In genomic region chr8:70211275-70211674, GRCm38 (mm10) we compare ENCODE assay signal across 8 mouse cellular contexts. TPM values are rescaled to one million over a fixed set of nuclear protein-coding genes. Genes with fewer than 3 reads are reported as not detected.
A peak's percentile ranks its signal among the peaks of the same experiment; 100 is the strongest.
DNase-seq lines count a peak whose midpoint lies in the region; ATAC-seq and TF ChIP-seq lines count a peak whose summit lies in the region.

No protein-coding gene starts in this region.

- H3K4me2 ChIP-seq in heart, embryonic 13.5 days: peak overlapping the region; percentile 96
- H3K4me2 ChIP-seq in forebrain, postnatal 0 days (ENCODE audit: low read depth): peak overlapping the region; percentile 86

- intact Hi-C loops in heart, postnatal 25 days (cut with DNase I): no loop called here

- H3K79me2 ChIP-seq in macrophage (ENCODE audit: inconsistent target): no peaks in the 10 kb centered on the region

- H3K4me1 ChIP-seq in heart, embryonic 13.5 days: peaks cover 32% of the 10 kb centered on the region
- peaks cover 40% of the 10 kb centered on the region for H3K4me1 ChIP-seq in E14TG2a.4 (replicated peaks; ENCODE audit: low read depth, low read length)
- 0 out of 2 replicates have a peak, but pooled peaks cover 4% of the 10 kb centered on the region for H3K4me1 ChIP-seq in forebrain, postnatal 0 days (ENCODE audit: insufficient read depth)

- peak overlapping the region; percentile 76 for H3K4me3 ChIP-seq in heart, embryonic 13.5 days
- H3K4me3 ChIP-seq in E14TG2a.4 (replicated peaks; ENCODE audit: low read length) (peak overlapping the region; percentile 86), macrophage (ENCODE audit: inconsistent target) (peak overlapping the region; percentile 39)
- peak overlapping the region; percentile 74 for H3K4me3 ChIP-seq in forebrain, postnatal 0 days (ENCODE audit: low read depth, low read length)

- H3K36me3 ChIP-seq in heart, embryonic 13.5 days: no peaks in the 10 kb centered on the region
- H3K36me3 ChIP-seq in E14TG2a.4 (ENCODE audit: insufficient read depth, low read length) (no peaks in the 10 kb centered on the region), macrophage (ENCODE audit: inconsistent target) (no peaks in the 10 kb centered on the region)
- H3K36me3 ChIP-seq in forebrain, postnatal 0 days (ENCODE audit: insufficient read depth): no peaks in the 10 kb centered on the region

- H3K9me3 ChIP-seq in heart, embryonic 13.5 days: no peaks in the 10 kb centered on the region
- no peaks in the 10 kb centered on the region for H3K9me3 ChIP-seq in E14TG2a.4 (ENCODE audit: low read length)
- H3K9me3 ChIP-seq in forebrain, postnatal 0 days (ENCODE audit: low read length): no peaks in the 10 kb centered on the region

- H3K27ac ChIP-seq in heart, embryonic 13.5 days (replicated peaks): no peak overlapping the region
- H3K27ac ChIP-seq in forebrain, postnatal 0 days (ENCODE audit: low read depth, low read length): no peak overlapping the region
- no peak overlapping the region for H3K27ac ChIP-seq in macrophage

- ATAC-seq in heart, embryonic 13.5 days (ENCODE audit: extremely low read depth, insufficient number of reproducible peaks, low FRiP score, low TSS enrichment): no peak
- no peak for ATAC-seq in forebrain, postnatal 0 days

- no peaks in the 10 kb centered on the region for H3K27me3 ChIP-seq in heart, embryonic 13.5 days (replicated peaks)
- no peaks in the 10 kb centered on the region for H3K27me3 ChIP-seq in E14TG2a.4 (ENCODE audit: insufficient read depth, low read length)
- H3K27me3 ChIP-seq in forebrain, postnatal 0 days (ENCODE audit: insufficient read depth, low read length): no peaks in the 10 kb centered on the region

- WGBS in heart, embryonic 13.5 days: 69% methylated on average over 1 of the region's 1 CpGs
- WGBS in forebrain, postnatal 0 days: 76% methylated on average over 1 of the region's 1 CpGs
- WGBS in macrophage (ENCODE audit: missing documents): 90% methylated on average over 1 of the region's 1 CpGs

- TF ChIP-seq CTCF in E14TG2a.4 (conservative IDR thresholded peaks at IDR 0.05; ENCODE audit: low read length): no peak
- TF ChIP-seq CTCF in forebrain, postnatal 0 days (IDR thresholded peaks at IDR 0.05; ENCODE audit: low read depth): no peak

- no peak for DNase-seq in heart, postnatal 25 days (ENCODE audit: low spot score)
- DNase-seq in forebrain, postnatal 0 days: no peak
- DNase-seq in spleen, postnatal 4 days (ENCODE audit: low spot score in 2 of 2): no peak
- no peak for DNase-seq in urinary bladder, postnatal 4 days (ENCODE audit: low spot score in 2 of 2)
- DNase-seq in cerebellum, adult 9-10 months: no peak

- H3K9ac ChIP-seq in heart, embryonic 13.5 days: peak overlapping the region; percentile 86
- peak overlapping the region; percentile 70 for H3K9ac ChIP-seq in forebrain, postnatal 0 days

RNA-seq across cellular contexts. Expression of gene Slc25a42, which starts 0.8 kb away (rescaled TPM):
- 8.0 and 8.3 TPM in 2 replicates for polyA plus RNA-seq in heart, embryonic 13.5 days (2015; fragmentation: Nextera tagmentation; extraction: Ambion mirVana)
- total RNA-seq in heart, postnatal 25 days (2021): 10 to 100 TPM; 48.1 to 48.4 TPM
- 11.7 and 12.0 TPM in 2 replicates for total RNA-seq in forebrain, postnatal 0 days (2014; rRNA removed)
- polyA plus RNA-seq in forebrain, postnatal 0 days (2015; fragmentation: Nextera tagmentation; extraction: Ambion mirVana): 4.6 and 6.2 TPM in 2 replicates
- 1 to 10 TPM in 17 of 26 experiments, under 1 TPM in 8, not detected in 1; 0.50 to 7.2 (median 2.1) TPM for total RNA-seq in macrophage (2018; cell fraction: chromatin; rRNA removed)
- total RNA-seq in macrophage (2018; cell fraction: cytosol; rRNA removed): 1 to 10 TPM in 16 of 26 experiments, under 1 TPM in 10; 0.33 to 1.7 (median 1.1) TPM
- 1 to 10 TPM in 17 of 26 experiments, under 1 TPM in 9; 0.29 to 7.7 (median 1.8) TPM for total RNA-seq in macrophage (2018; cell fraction: nucleus; rRNA removed)
- polyA plus RNA-seq in macrophage (2018): 1.1 to 1.2 TPM (median 1.1 TPM) in 3 replicates

RNA-seq across cellular contexts. Expression of gene Sugp2, which starts 22.8 kb away (rescaled TPM):
- polyA plus RNA-seq in heart, embryonic 13.5 days (2015; fragmentation: Nextera tagmentation; extraction: Ambion mirVana): 23.2 and 24.3 TPM in 2 replicates
- total RNA-seq in heart, postnatal 25 days (2021): 10 to 100 TPM; 38.9 to 41.5 TPM
- total RNA-seq in forebrain, postnatal 0 days (2014; rRNA removed): 119 and 129 TPM in 2 replicates
- 50.9 and 65.0 TPM in 2 replicates for polyA plus RNA-seq in forebrain, postnatal 0 days (2015; fragmentation: Nextera tagmentation; extraction: Ambion mirVana)
- total RNA-seq in macrophage (2018; cell fraction: chromatin; rRNA removed): 100 to 1,000 TPM in 18 of 26 experiments, 10 to 100 TPM in 8; 63.8 to 195 (median 127) TPM
- 10 to 100 TPM in 20 of 26 experiments, 1 to 10 TPM in 6; 5.2 to 21.9 (median 12.6) TPM for total RNA-seq in macrophage (2018; cell fraction: cytosol; rRNA removed)
- 100 to 1,000 TPM in 3 of 26 experiments, 10 to 100 TPM in 23; 31.3 to 107 (median 60.1) TPM for total RNA-seq in macrophage (2018; cell fraction: nucleus; rRNA removed)
- 4.7 to 13.3 TPM (median 13.0 TPM) in 3 replicates for polyA plus RNA-seq in macrophage (2018)

RNA-seq across cellular contexts. Expression of gene Armc6, which starts 23.0 kb away (rescaled TPM):
- 20.6 and 20.7 TPM in 2 replicates for polyA plus RNA-seq in heart, embryonic 13.5 days (2015; fragmentation: Nextera tagmentation; extraction: Ambion mirVana)
- total RNA-seq in heart, postnatal 25 days (2021): 1 to 10 TPM; 7.6 to 8.0 TPM
- total RNA-seq in forebrain, postnatal 0 days (2014; rRNA removed): 108 and 136 TPM in 2 replicates
- 119 and 122 TPM in 2 replicates for polyA plus RNA-seq in forebrain, postnatal 0 days (2015; fragmentation: Nextera tagmentation; extraction: Ambion mirVana)
- total RNA-seq in macrophage (2018; cell fraction: chromatin; rRNA removed): 10 to 100 TPM in 3 of 26 experiments, 1 to 10 TPM in 23; 1.3 to 13.3 (median 5.4) TPM
- total RNA-seq in macrophage (2018; cell fraction: cytosol; rRNA removed): 1 to 10 TPM; 1.6 to 5.9 (median 3.2) TPM
- total RNA-seq in macrophage (2018; cell fraction: nucleus; rRNA removed): 10 to 100 TPM in 6 of 26 experiments, 1 to 10 TPM in 20; 1.2 to 16.9 (median 5.3) TPM
- polyA plus RNA-seq in macrophage (2018): 1.4 to 8.6 TPM (median 4.8 TPM) in 3 replicates

RNA-seq across cellular contexts. Expression of gene Tmem161a, which starts 39.1 kb away (rescaled TPM):
- 91.8 and 104 TPM in 2 replicates for polyA plus RNA-seq in heart, embryonic 13.5 days (2015; fragmentation: Nextera tagmentation; extraction: Ambion mirVana)
- total RNA-seq in heart, postnatal 25 days (2021): 10 to 100 TPM; 93.0 to 98.1 TPM
- 60.7 and 74.9 TPM in 2 replicates for total RNA-seq in forebrain, postnatal 0 days (2014; rRNA removed)
- 43.3 and 52.7 TPM in 2 replicates for polyA plus RNA-seq in forebrain, postnatal 0 days (2015; fragmentation: Nextera tagmentation; extraction: Ambion mirVana)
- 10 to 100 TPM in 25 of 26 experiments, 1 to 10 TPM in 1; 9.9 to 65.4 (median 33.5) TPM for total RNA-seq in macrophage (2018; cell fraction: chromatin; rRNA removed)
- total RNA-seq in macrophage (2018; cell fraction: cytosol; rRNA removed): 10 to 100 TPM; 10.4 to 21.1 (median 15.2) TPM
- total RNA-seq in macrophage (2018; cell fraction: nucleus; rRNA removed): 10 to 100 TPM; 12.1 to 51.8 (median 30.8) TPM
- polyA plus RNA-seq in macrophage (2018): 11.2 to 20.0 TPM (median 16.3 TPM) in 3 replicates
